Comparison of ENCODE assay signal across 19 mouse cellular contexts in the genomic region with DNA sequence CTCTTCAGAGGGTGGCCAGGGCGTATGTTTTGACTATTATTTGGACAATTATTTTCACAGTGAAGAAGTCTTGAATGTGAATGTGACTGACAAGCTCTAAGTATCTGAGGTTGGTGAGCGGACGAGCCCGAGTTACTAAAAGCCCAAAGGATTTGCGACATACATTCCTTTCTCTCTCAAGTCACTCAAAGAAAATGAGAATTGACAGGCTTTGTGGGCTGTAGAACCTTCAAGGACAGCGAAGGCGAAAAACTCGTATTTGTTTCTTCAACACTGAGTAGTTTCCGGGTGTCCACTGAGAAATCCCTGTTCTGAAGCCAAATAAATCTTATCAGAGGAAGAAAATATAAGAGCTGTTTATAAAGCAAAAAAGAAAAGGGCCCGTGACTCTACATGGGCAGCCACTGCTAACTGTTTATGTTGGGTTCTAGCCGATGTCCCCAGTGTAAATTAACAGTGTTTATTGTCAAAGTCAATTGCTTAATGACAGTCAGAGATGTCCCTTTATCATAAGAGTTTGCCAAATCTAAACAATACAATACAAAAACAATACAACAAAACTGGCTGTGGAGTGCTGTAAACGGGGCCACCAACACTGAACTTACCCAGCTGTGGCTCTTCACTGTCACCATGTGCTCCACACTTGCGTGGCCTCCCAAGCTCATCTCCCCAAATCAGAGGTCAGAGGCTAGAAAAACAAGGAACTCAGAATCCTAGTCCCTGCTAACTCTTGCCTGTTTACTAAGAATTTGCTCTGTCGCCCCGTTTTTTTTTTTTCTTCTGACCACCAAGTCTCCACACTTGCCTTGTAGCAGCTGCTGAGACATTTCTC.
DNase-seq lines count a peak whose midpoint lies in the region; ATAC-seq lines count a peak whose summit lies in the region.
"Had no signal": no experiment of that assay in that cellular context is flagged by ENCODE, and none has a peak within 500 bp of the region (broad histone marks: within the 10 kb centered on the region; RNA-seq: fewer than 3 reads in every experiment).

No protein-coding gene starts in this region.

- no peak for DNase-seq in hindbrain, embryonic 14.5 days (ENCODE audit: low spot score)
- peak; percentile 30 for DNase-seq in midbrain, embryonic 14.5 days
- DNase-seq in kidney, postnatal 36 days = peak; percentile 4 to 13
- DNase-seq in retina, embryonic 14.5 days (ENCODE audit: low spot score) = peak; percentile 79
- no peak for DNase-seq in layer of hippocampus, adult 11-12 months (ENCODE audit: low spot score)
- DNase-seq: adrenal gland, adult 2 months; cerebellum, adult 18-20 months; forebrain, postnatal 0 days; gastrocnemius, adult 2 months; heart, adult 2 months; right cerebral cortex, postnatal 14 days; thymus, postnatal 4 days had no signal

- H3K9me3 ChIP-seq in hindbrain, embryonic 15.5 days = no peaks in the 10 kb centered on the region
- H3K9me3 ChIP-seq in hindbrain, embryonic 14.5 days (ENCODE audit: control insufficient read depth, low read length) = no peaks in the 10 kb centered on the region
- no peaks in the 10 kb centered on the region for H3K9me3 ChIP-seq in midbrain, embryonic 14.5 days (ENCODE audit: control insufficient read depth, low read length)
- no peaks in the 10 kb centered on the region for H3K9me3 ChIP-seq in midbrain, embryonic 16.5 days (replicated peaks; ENCODE audit: control insufficient read depth, low read length, poor library complexity, severe bottlenecking)
- H3K9me3 ChIP-seq: liver, embryonic 15.5 days had no signal

- no peak overlapping the region for H3K4me2 ChIP-seq in hindbrain, embryonic 15.5 days
- no peak overlapping the region for H3K4me2 ChIP-seq in hindbrain, embryonic 14.5 days (replicated peaks)
- H3K4me2 ChIP-seq in midbrain, embryonic 14.5 days (ENCODE audit: low read length) = no peak overlapping the region
- no peak overlapping the region for H3K4me2 ChIP-seq in midbrain, embryonic 16.5 days (ENCODE audit: low read length)
- H3K4me2 ChIP-seq: liver, embryonic 15.5 days had no signal

- no peak overlapping the region for H3K9ac ChIP-seq in hindbrain, embryonic 15.5 days
- no peak overlapping the region for H3K9ac ChIP-seq in hindbrain, embryonic 14.5 days
- H3K9ac ChIP-seq in midbrain, embryonic 14.5 days (replicated peaks; ENCODE audit: low read length) = no peak overlapping the region
- H3K9ac ChIP-seq in midbrain, embryonic 16.5 days (ENCODE audit: low read depth, low read length) = no peak overlapping the region
- H3K9ac ChIP-seq: forebrain, postnatal 0 days; liver, embryonic 15.5 days had no signal

- WGBS in hindbrain, embryonic 15.5 days = 77% methylated on average over 15 of the region's 15 CpGs
- 70% methylated on average over 15 of the region's 15 CpGs for WGBS in hindbrain, embryonic 14.5 days
- WGBS in midbrain, embryonic 14.5 days = 44% methylated on average over 15 of the region's 15 CpGs
- WGBS in midbrain, embryonic 16.5 days = 62% methylated on average over 15 of the region's 15 CpGs

- no peak for ATAC-seq in hindbrain, embryonic 15.5 days (ENCODE audit: low FRiP score, low read depth)
- no peak for ATAC-seq in hindbrain, embryonic 14.5 days (ENCODE audit: low FRiP score)
- no peak for ATAC-seq in midbrain, embryonic 14.5 days (ENCODE audit: low FRiP score, low TSS enrichment)
- no peak for ATAC-seq in midbrain, embryonic 16.5 days
- ATAC-seq in erythroid progenitor cell, adult 5-6 weeks (replicated peaks; ENCODE audit: low FRiP score, poor library complexity, severe bottlenecking) = no peak
- ATAC-seq: forebrain, postnatal 0 days; inflammation-experienced regulatory T-cells, adult 6 months had no signal

- no peak overlapping the region for H3K4me3 ChIP-seq in hindbrain, embryonic 15.5 days
- H3K4me3 ChIP-seq in hindbrain, embryonic 14.5 days (replicated peaks; ENCODE audit: low read length) = no peak overlapping the region
- H3K4me3 ChIP-seq in midbrain, embryonic 14.5 days (replicated peaks; ENCODE audit: low read depth, low read length) = no peak overlapping the region
- H3K4me3 ChIP-seq in midbrain, embryonic 16.5 days (ENCODE audit: low read depth, low read length) = no peak overlapping the region
- H3K4me3 ChIP-seq: erythroblast, embryonic 14.5 days; gastrocnemius, adult 2 months; heart, adult 2 months; liver, embryonic 15.5 days had no signal

- H3K27ac ChIP-seq in hindbrain, embryonic 15.5 days (replicated peaks) = 0 out of 2 replicates have a peak overlapping the region, but pooled peaks have one; percentile 11
- H3K27ac ChIP-seq in hindbrain, embryonic 14.5 days = no peak overlapping the region
- H3K27ac ChIP-seq in midbrain, embryonic 14.5 days (replicated peaks; ENCODE audit: low read depth, low read length) = no peak overlapping the region
- H3K27ac ChIP-seq in midbrain, embryonic 16.5 days (ENCODE audit: low read length) = no peak overlapping the region
- H3K27ac ChIP-seq: gastrocnemius, adult 2 months; heart, adult 2 months; liver, embryonic 15.5 days had no signal

- no peaks in the 10 kb centered on the region for H3K4me1 ChIP-seq in hindbrain, embryonic 15.5 days (replicated peaks)
- H3K4me1 ChIP-seq in hindbrain, embryonic 14.5 days (replicated peaks; ENCODE audit: control insufficient read depth, insufficient read depth, low read length) = 0 out of 2 replicates have a peak, but pooled peaks cover 6% of the 10 kb centered on the region
- H3K4me1 ChIP-seq in midbrain, embryonic 14.5 days (ENCODE audit: control insufficient read depth, insufficient read depth, low read length) = no peaks in the 10 kb centered on the region
- no peaks in the 10 kb centered on the region for H3K4me1 ChIP-seq in midbrain, embryonic 16.5 days (ENCODE audit: control insufficient read depth, insufficient read depth, low read length)
- H3K4me1 ChIP-seq: liver, embryonic 15.5 days had no signal

- H3K36me3 ChIP-seq in hindbrain, embryonic 15.5 days = no peaks in the 10 kb centered on the region
- H3K36me3 ChIP-seq in hindbrain, embryonic 14.5 days (replicated peaks; ENCODE audit: control insufficient read depth, insufficient read depth) = no peaks in the 10 kb centered on the region
- H3K36me3 ChIP-seq in midbrain, embryonic 14.5 days (ENCODE audit: control insufficient read depth, insufficient read depth, low read length) = no peaks in the 10 kb centered on the region
- no peaks in the 10 kb centered on the region for H3K36me3 ChIP-seq in midbrain, embryonic 16.5 days (ENCODE audit: control insufficient read depth, insufficient read depth, low read length)
- H3K36me3 ChIP-seq: G1E; liver, embryonic 15.5 days had no signal

- no peaks in the 10 kb centered on the region for H3K27me3 ChIP-seq in hindbrain, embryonic 15.5 days
- H3K27me3 ChIP-seq in hindbrain, embryonic 14.5 days (ENCODE audit: control insufficient read depth, insufficient read depth, low read length) = no peaks in the 10 kb centered on the region
- no peaks in the 10 kb centered on the region for H3K27me3 ChIP-seq in midbrain, embryonic 14.5 days (ENCODE audit: control insufficient read depth, insufficient read depth, low read length)
- no peaks in the 10 kb centered on the region for H3K27me3 ChIP-seq in midbrain, embryonic 16.5 days (ENCODE audit: control insufficient read depth, insufficient read depth, low read depth, low read length)
- H3K27me3 ChIP-seq: liver, embryonic 15.5 days had no signal

Comparison
In these comparisons a context has a peak if more than half of its experiments do, and no peak if none do; other contexts are left out.
1. DNase-seq: peak in midbrain, embryonic 14.5 days (single experiment), kidney, postnatal 36 days (2 of 2) and retina, embryonic 14.5 days (single experiment); none in hindbrain, embryonic 14.5 days (single experiment) and layer of hippocampus, adult 11-12 months (single experiment).